Mouse (Mus musculus) MEL-GATA-1-ER (cell line): Measurements from ENCODE around the gene Cdkn1b.

Experiments
- DNase-seq: peaks from one replicate; pipeline ENCODE4 v3.0.0-alpha.2; 2012; ENCODE audit warnings: low read depth; ENCODE audit errors: extremely low read depth

Gene Cdkn1b

GRCm38 (mm10) chr6:134920190-134921013 lies at the start of gene Cdkn1b:
Gene Cdkn1b (plus strand): TSS chr6:134920401.
- peak; percentile 83 for DNase-seq

GRCm38 (mm10) chr6:134870887-134871286 lies 49.3 kb upstream of the Cdkn1b start:
- DNase-seq: no peak

GRCm38 (mm10) chr6:134872236-134872635 lies 48.0 kb upstream of the Cdkn1b start:
- no peak for DNase-seq

- no peak for DNase-seq
Measured at GRCm38 (mm10) chr6:134873018-134873417, 47.2 kb upstream of the Cdkn1b start.

- no peak for DNase-seq
Measured at GRCm38 (mm10) chr6:134876795-134877194, 43.4 kb upstream of the Cdkn1b start.

DNA sequence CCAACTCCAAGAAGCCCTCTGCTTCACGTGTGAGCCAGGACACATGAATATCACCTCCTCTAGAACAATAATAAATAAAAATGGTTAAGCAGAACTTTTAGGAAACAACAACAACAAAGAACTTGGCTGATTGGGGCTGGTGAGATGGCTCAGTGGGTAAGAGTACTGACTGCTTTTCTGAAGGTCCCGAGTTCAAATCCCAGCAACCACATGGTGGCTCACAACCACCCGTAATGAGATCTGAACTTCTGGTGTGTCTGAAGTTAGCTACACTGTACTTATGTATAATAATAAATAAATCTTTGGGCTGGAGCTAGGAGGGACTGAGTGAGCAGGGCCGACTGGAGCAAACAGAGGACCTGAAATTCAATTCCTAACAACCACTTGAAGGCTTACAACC lies 42.9 kb upstream of the Cdkn1b start:
- no peak for DNase-seq

GRCm38 (mm10) chr6:134877892-134878291 lies 42.3 kb upstream of the Cdkn1b start:
- DNase-seq: no peak

- no peak for DNase-seq
Measured at GRCm38 (mm10) chr6:134879556-134879955, 40.6 kb upstream of the Cdkn1b start.

DNA sequence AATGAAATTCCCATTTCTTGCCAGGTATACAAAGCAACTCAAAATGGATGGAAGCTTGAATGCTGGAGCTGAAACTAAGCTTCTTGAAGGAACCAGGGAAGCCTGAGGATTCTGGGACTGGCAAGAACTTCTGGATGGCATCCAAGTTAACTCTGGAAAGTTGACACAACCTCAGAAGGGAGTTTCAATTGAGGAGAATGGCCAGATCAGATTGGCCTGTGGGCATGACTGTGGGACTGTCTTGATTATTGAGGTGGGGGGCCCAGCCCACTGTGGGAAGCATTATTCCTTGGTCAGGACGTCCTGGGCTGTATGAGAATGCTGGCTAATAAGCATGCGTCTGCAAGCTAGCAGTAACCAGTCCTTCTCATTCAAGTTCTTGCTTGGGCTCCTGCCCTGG lies 40.2 kb upstream of the Cdkn1b start:
- no peak for DNase-seq

DNA sequence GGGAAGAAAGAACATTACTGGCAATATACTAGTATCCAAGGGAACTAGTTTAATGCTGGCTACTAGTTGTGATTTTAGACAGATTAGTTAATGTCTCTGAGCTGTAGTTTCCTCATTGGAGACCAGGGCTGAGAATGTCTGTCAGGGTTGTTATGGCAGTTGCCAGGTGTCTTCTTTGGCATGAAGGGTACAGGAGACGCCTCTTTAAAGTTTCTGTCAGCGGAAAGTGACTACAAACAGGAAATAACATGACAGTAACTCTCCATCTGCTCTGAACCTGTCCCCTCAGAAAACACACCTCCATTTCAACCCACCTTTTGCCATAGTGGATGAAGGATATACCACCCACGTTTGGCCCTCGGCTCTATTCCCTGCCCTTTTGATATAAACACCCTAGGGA lies 36.5 kb upstream of the Cdkn1b start:
- DNase-seq: no peak

DNA sequence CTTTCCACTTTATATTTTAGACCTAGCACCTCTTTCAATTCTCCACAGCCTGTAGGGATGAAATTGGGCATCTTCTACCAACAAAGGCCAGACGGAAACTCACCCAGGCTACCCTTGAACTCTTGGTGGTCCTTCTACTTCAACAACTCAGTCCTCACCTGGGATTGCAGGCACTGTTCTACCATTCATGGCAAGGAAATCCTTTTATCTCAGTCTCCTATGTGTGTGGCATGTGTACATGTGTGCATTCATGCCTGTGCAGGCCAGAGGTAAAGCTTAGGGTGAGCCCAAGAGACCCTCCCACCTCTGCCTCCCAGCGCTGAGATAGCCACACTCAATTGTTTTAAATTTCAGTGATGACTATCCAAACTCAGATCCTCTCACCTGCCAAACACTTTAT lies 34.7 kb upstream of the Cdkn1b start:
- DNase-seq: no peak

DNA sequence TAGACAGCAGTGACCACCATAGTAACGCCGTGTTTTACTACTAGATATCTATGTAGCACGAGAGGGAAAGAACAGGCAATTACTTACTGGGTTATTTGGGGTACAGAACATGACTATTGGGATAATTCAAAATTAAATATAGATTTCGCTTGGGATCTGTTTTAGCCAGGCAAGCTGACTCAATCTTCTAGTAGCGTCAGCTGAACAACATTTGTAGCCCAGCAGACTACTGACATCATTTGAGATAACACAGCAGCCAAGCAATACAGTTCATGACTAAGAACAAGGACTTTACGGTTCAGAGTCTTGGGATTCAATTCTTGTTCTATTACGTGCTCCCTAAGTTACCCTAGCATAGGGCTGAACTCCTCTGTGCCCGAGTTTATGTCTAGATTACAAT lies 33.7 kb upstream of the Cdkn1b start:
- DNase-seq: no peak

DNA sequence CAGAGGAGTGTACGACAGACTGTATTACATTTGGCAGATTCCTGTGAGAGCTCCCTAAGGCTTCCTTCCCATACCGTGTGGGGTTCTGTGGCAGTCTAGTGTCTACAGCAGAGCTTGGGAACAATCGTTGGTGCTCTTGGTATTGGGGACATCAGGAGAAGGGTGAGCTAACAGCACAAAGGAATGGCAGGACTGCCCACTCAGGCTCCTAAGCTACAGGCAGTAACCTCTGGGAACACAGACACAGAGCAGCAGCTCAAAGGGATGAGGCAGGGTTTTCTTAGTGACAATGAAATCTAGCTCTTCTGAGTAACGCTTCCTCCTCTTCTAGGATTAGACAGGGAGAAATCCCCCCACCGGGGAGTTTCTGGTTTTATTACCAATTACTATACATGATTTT lies 33.2 kb upstream of the Cdkn1b start:
- DNase-seq: no peak

DNA sequence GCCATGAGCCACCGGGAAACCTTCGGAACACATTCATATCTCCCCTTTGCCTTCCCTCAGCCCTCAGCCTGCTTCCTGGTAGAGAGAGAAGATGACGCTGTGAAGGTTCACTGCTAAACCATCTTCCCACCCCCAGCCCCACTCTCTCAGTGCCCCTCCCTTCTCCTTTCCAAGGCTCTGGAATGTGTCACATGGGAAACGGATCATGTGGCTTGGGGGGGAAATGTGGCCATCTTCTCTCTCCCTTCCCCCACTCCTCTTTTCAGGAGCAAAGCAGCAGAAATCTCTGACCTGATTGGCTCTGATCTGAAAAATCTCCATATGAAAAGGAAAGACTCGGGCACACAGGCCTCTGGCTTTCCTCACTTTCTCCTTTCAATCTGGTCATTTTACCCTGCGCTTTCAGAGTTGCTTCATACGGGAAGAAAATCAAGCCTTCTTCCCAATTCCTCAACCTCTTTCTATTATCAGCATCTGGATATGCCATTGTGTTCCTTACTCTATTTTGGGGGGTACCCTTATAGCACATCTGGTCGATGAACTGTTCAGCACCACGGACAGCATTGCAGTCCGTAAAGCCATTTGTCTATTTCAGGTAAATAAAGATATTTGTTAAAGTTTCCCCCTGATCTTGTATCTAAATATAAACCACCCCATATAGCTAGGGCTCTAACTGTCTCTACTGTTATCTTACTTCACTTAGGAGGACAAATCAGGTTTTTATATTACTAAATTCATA lies 32.3 kb upstream of the Cdkn1b start:
- no peak for DNase-seq

- no peak for DNase-seq
Measured at GRCm38 (mm10) chr6:134888563-134889017, 31.6 kb upstream of the Cdkn1b start.

DNA sequence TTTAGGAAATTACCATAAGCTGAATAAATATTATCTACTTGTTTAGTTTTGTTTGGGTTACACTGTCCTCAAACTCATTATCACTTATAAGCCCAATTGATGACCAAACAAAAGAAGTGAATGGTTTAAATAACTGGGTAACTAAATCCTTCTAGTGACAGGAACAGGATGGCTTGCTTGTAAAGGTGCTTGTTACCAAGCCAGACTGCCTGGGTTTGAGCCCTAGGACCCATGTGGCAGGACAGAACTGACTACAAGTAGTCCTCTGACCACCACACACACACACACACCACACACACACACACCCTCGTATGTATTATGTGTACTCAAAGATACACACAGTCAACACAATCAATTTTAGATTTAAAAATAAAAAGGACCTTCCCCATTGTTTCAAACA lies 30.4 kb upstream of the Cdkn1b start:
- no peak for DNase-seq

GRCm38 (mm10) chr6:134890436-134890835 lies 29.8 kb upstream of the Cdkn1b start:
- DNase-seq: no peak

DNA sequence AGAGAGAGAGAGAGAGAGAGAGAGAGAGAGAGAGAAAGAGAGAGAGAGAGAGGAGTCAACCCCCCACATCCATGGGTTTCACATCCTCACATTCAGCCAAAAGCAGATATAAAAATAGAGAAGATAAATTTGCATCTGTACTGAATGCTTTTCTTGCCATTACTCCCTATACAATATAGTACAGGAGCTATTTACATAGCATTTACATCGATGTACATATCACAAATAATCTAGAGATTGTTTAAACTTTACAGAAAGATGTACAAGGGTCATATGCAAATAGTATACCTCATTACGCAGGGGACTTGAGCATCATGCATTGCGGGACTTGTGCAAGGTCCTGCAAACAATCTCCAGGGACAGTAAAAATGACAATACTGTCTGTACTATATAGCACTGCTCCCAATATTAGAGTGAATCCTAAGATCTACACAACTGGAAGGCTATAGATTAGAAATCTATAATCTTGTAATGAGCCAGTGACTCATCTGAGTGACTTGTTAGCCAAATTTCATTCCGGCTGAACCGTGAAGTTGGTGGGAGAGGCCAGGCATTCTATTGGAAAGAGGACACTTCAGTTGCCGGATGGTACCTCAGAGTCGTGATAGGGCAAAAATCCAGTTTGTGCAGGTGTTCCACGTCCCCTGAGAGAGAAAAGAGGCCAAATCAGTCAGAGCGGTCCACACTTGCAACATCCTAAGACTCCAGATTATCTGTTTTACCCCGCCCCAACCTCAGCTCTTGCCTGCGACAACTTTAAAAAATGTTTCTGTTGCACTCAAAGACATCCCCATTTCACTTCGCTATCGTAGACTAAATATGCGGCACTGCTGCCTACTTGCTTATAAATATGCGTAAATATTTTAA lies 23.4 kb upstream of the Cdkn1b start:
- DNase-seq: no peak

GRCm38 (mm10) chr6:134897443-134898094 lies 22.6 kb upstream of the Cdkn1b start:
- peak; percentile 80 for DNase-seq

GRCm38 (mm10) chr6:134898095-134898965 lies 21.9 kb upstream of the Cdkn1b start, which contains the start of gene Gpr19:
Gene Gpr19 (minus strand): TSS chr6:134898578.
- DNase-seq: peak; percentile 58
